Comparison of ENCODE assay signal across 8 mouse cellular contexts in the genomic region with DNA sequence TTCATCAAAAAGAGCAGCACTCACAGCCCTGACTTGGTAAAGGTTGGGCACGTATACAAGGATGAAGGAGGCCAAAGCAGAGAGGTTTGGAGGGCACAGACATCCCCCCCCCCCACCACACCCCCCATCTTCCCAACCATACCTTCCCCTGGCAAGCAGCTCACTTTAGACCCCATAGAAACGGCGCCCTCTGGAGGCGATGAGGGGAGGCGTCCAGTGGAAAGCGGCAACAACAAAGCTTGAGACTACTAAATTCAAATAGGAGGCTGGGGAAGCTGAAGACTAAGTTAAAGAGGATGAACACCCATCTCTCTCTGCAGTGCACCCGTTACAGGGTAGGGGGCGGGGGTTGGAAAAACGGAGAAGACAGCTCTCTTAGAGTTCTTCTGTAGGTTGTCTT. TPM values are rescaled to one million over a fixed set of nuclear protein-coding genes. Genes with fewer than 3 reads are reported as not detected.
DNase-seq lines count a peak whose midpoint lies in the region; TF ChIP-seq lines count a peak whose summit lies in the region.
"Had no signal": no experiment of that assay in that cellular context is flagged by ENCODE, and none has a peak within 500 bp of the region (broad histone marks: within the 10 kb centered on the region; RNA-seq: fewer than 3 reads in every experiment).

No protein-coding gene starts in this region.

- no peaks in the 10 kb centered on the region for H3K4me1 ChIP-seq in kidney, adult 2 months (ENCODE audit: control insufficient read depth, insufficient read depth, low read length)
- H3K4me1 ChIP-seq: forebrain, embryonic 10.5 days had no signal

- no peak for TF ChIP-seq POLR2A in kidney, adult 2 months (IDR thresholded peaks at IDR 0.05; ENCODE audit: low read depth, low read length)
- no peak for TF ChIP-seq POLR2A in brain, embryonic 14.5 days (IDR thresholded peaks at IDR 0.05; ENCODE audit: borderline replicate concordance, extremely low read depth, insufficient read depth, insufficient read length, poor library complexity, severe bottlenecking)

- TF ChIP-seq CTCF in kidney, adult 2 months (conservative IDR thresholded peaks at IDR 0.05; ENCODE audit: insufficient read depth, insufficient read length, low read depth, low read length) = 0 out of 2 replicates have a peak, but pooled peaks have one; percentile 19
- TF ChIP-seq CTCF in brain, embryonic 14.5 days (IDR thresholded peaks at IDR 0.05; ENCODE audit: borderline replicate concordance, extremely low read depth, insufficient read depth, insufficient read length) = peak; percentile 43; the same call in 1 of the 2 replicates

- H3K36me3 ChIP-seq in kidney, adult 2 months (ENCODE audit: control insufficient read depth, insufficient read depth, low read length) = no peaks in the 10 kb centered on the region
- H3K36me3 ChIP-seq: forebrain, embryonic 10.5 days had no signal

- no peak overlapping the region for H3K4me3 ChIP-seq in kidney, adult 2 months (ENCODE audit: insufficient read depth, low read depth, low read length)
- H3K4me3 ChIP-seq: forebrain, embryonic 10.5 days had no signal

- DNase-seq in kidney, adult 2 months = no peak
- DNase-seq in kidney, adult 8-10 months = no peak
- peak; percentile 13 for DNase-seq in thymus, postnatal 14 days
- DNase-seq in thymus, adult 18-20 months = no peak
- DNase-seq in brain, embryonic 14.5 days (ENCODE audit: low read depth) = no peak
- DNase-seq in thymus, postnatal 4 days = peak; percentile 48
- DNase-seq in ovary, postnatal 36 days (ENCODE audit: low spot score) = no peak

- H3K27ac ChIP-seq in kidney, adult 2 months (ENCODE audit: insufficient read depth, low read depth, low read length) = no peak overlapping the region
- H3K27ac ChIP-seq: forebrain, embryonic 10.5 days had no signal

- no peaks in the 10 kb centered on the region; the same call in 1 of the 2 replicates for H3K27me3 ChIP-seq in kidney, adult 2 months (replicated peaks; ENCODE audit: control insufficient read depth, insufficient read depth, low read length)

- 34% methylated on average over 9 of the region's 9 CpGs for WGBS in kidney, adult 2 months

RNA-seq across cellular contexts. Expression of a gene that starts 38.1 kb away (rescaled TPM):
- polyA plus RNA-seq in kidney, adult 2 months (2012; rRNA removed) = 124 and 141 TPM in 2 replicates
- polyA plus RNA-seq in brain, embryonic 14.5 days (2012; rRNA removed) = 0.44 and 0.96 TPM in 2 replicates
- polyA plus RNA-seq: forebrain, embryonic 10.5 days had no signal

Comparison
In these comparisons a context has a peak if more than half of its experiments do, and no peak if none do; other contexts are left out.
1. DNase-seq: peak in thymus, postnatal 14 days (single experiment) and thymus, postnatal 4 days (single experiment); none in kidney, adult 2 months (single experiment), kidney, adult 8-10 months (0 of 2), thymus, adult 18-20 months (0 of 2), brain, embryonic 14.5 days (single experiment) and ovary, postnatal 36 days (single experiment).
2. RNA of a gene that starts 38.1 kb away (polyA plus RNA-seq): 124 to 141 TPM in kidney, adult 2 months; 0.44 to 0.96 TPM in brain, embryonic 14.5 days; every median in the first group is over 10 times any median in the second.